Mouse (Mus musculus) CH12.LX (cell line): ENCODE results near the gene Ccdc62.

Experiments used
- CTCF ChIP-seq, 2 experiments: IDR thresholded peaks in 1 of 2; conservative IDR thresholded peaks in 1 of 2; 2 replicates each; pipeline ENCODE4 v1.5.1; 2011 to 2012; ENCODE audit warnings: low read depth in 2 of 2, low read length in 2 of 2, improper control_type of control experiment in 1 of 2, inconsistent platforms in 1 of 2, mild to moderate bottlenecking in 1 of 2, moderate library complexity in 1 of 2
- MXI1 ChIP-seq: IDR thresholded peaks from 2 replicates; pipeline ENCODE4 v1.6.1; 2011; ENCODE audit warnings: mild to moderate bottlenecking, low read depth, low read length, improper control_type of control experiment
- MYC ChIP-seq: IDR thresholded peaks from 2 replicates; pipeline ENCODE4 v1.6.1; 2011; ENCODE audit warnings: low read depth, mild to moderate bottlenecking, improper control_type of control experiment, low read length
- POLR2A ChIP-seq: IDR thresholded peaks from 2 replicates; pipeline ENCODE4 v1.6.1; 2011; ENCODE audit warnings: low read depth, mild to moderate bottlenecking, improper control_type of control experiment, low read length
- ZC3H11A ChIP-seq: IDR thresholded peaks from 2 replicates; pipeline ENCODE4 v1.6.1; 2012; ENCODE audit warnings: low read depth, mild to moderate bottlenecking, inconsistent platforms, low read length, improper control_type of control experiment
- ZKSCAN1 ChIP-seq: IDR thresholded peaks from 2 replicates; pipeline ENCODE4 v1.6.1; 2012; ENCODE audit warnings: low read depth, inconsistent platforms, low read length, improper control_type of control experiment, borderline replicate concordance
- ZMIZ1 ChIP-seq: IDR thresholded peaks from 2 replicates; pipeline ENCODE4 v1.6.1; 2012; ENCODE audit warnings: low read depth, mild to moderate bottlenecking, inconsistent platforms, low read length, improper control_type of control experiment

GRCm38 (mm10) chr5:124006891-124007491 is 76.5 kb downstream of the Ccdc62 start:
- TF ChIP-seq MXI1: no peak
- 0 out of 2 replicates have a peak, but pooled peaks have one; percentile 20 for TF ChIP-seq MYC
- TF ChIP-seq CTCF (conservative IDR thresholded peaks at IDR 0.05 in 1 of 2, IDR thresholded peaks at IDR 0.05 in 1 of 2; ENCODE audit: low read depth in 2 of 2, low read length in 2 of 2): no peak
- no peak for TF ChIP-seq ZMIZ1
- TF ChIP-seq ZC3H11A: no peak
- no peak for TF ChIP-seq ZKSCAN1
- no peak for TF ChIP-seq POLR2A
